Mouse (Mus musculus) fibroblast of lung, adult 2 months (primary cell): ENCODE results near the gene Kmt2d.
A peak's percentile ranks its signal among the peaks of the same experiment; 100 is the strongest.

Experiments used
- DNase-seq: peaks from one replicate; pipeline ENCODE4 v3.0.0-alpha.2; 2011; ENCODE audit warnings: low read depth

The Kmt2d gene

DNA sequence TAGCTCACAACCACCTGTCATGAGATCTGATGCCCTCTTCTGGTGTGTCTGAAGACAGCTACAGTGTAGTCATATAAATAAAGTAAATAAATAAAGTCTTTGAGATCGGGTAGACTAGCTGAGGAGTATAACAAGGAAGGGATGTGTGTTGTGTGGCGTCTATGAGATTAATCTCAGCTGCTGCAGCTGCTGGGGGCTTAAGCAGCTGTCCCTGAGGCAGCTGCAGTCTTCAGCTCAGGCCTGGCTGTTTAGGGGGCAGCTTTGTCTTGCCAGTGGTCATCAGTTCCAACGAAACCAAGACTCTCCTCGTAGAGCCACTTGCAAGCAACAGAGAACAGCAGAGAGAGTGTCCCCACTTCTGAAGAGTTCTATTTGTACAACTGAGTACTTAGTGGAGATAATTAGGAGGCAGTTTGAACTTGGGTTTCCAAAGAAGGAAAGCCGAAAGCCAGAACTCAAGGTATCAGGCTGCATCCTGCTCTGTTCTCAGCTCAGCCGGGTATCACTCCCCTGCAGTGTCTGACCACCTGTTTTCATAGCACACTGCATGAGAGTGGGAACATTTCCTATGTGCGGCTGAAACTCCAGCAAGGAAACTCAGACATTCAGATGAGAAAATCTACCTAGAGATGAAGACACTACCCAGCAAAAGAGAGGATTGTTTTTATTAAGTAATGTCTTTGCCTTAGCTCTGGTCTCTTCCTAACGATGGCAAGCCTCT is 15.8 kb upstream of the Kmt2d start:
- no peak for DNase-seq

DNA sequence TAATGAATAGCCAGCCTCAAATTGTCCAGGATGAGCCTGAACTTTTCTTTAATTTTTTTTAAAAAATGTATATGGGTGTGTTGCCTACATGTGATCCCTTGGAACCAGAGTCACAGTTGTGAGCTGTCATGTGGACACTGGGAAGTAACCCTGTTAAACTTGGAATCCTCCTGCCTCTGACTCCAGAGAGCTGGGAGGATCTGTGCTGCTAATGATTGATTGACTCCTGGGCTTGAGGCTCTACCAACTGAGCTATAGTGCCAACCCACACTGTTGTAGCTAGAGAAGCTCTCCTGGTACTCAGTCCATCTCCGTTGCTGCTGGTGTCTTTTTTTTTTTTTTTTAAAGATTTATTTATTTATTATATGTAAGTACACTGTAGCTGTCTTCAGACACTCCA is 13.1 kb upstream of the Kmt2d start:
- no peak for DNase-seq

DNA sequence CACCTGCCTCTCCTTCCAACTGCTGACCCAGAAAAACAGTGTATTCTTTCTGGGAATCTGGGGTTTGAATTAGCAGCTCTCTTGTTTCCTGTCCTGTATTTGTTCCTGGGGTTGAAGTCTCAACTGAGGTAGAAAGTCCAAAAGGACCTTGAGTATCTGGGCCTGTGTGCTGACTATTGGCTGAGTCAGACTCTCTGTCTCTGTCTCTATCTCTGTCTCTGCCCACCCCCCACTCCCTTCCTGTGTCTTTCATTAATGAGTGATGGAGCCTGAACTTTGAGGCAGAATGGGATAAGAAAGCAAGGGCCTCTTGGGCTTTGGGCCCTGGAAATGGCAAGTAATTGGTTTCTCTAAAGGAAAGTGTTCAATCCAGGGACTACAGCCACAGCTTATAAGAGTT is 12.7 kb upstream of the Kmt2d start:
- DNase-seq = no peak

DNA sequence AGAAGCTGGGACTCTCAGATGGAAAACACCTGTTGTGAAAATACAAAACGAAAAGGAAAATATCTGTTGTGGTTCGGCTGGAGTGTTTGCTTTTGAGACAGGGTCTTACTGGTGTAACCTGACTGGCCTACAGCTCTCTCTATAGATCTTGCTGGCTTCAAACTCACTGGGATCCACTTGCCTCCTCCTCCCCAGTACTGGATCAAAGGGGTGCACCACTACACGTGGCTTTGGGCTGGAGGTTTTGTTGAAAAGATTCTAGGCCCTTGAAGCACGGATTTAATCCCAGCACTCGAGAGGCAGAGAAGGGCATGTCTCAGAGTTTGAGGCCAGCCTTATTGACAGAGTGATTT is 10.6 kb upstream of the Kmt2d start:
- no peak for DNase-seq

DNA sequence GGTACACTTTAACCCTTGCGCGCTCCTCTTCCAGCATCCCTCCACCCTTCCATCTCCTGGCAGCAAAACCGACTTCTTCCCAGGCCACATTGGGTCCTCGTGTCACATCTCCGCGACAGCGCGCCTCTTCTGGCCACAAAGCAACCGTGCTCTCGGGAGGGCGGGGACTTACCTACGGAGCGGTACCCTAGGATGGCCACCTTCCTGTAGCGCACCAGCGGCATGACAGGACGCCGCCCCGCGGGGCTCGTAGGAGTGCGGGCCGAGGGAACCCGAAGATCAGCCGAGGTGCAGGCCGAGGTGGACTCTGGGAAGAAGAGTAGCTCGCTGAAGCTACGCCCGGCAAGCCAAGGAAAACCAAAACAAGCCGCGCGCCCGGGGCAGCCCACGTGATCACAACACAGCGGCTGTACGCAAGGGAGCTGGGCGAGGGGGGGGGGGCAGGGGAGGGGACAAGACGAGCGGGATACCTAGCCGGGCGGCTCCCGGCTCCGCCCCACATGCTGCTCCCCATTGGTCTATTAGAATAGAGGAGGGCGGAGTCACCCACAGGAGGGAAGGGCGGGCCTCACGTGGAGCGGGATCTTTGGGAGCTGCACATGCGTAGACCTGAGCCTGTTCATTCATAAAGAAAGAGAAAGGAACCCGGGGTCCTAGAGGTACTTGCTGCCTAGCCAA is 10.1 kb upstream of the Kmt2d start:
- peak; percentile 73 for DNase-seq

DNA sequence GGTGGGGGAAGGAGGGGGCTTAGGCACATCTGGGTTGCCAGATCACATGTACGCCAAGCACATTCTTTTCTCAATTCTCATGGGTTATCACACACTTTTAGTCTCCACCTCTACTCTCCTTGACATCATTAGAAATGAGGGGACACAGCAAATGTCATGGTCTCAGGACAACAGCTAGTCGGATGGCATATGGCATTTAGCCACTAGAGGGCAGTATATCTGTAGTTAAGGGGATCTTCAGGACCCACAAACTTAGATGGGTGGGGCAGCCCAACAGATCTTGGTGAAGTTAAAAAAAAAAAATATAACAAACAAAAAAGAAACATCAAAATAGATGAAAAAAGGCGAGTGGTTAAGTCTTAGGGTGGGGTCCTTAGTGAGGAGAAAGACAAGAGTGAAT is 6.3 kb upstream of the Kmt2d start:
- DNase-seq = no peak

DNA sequence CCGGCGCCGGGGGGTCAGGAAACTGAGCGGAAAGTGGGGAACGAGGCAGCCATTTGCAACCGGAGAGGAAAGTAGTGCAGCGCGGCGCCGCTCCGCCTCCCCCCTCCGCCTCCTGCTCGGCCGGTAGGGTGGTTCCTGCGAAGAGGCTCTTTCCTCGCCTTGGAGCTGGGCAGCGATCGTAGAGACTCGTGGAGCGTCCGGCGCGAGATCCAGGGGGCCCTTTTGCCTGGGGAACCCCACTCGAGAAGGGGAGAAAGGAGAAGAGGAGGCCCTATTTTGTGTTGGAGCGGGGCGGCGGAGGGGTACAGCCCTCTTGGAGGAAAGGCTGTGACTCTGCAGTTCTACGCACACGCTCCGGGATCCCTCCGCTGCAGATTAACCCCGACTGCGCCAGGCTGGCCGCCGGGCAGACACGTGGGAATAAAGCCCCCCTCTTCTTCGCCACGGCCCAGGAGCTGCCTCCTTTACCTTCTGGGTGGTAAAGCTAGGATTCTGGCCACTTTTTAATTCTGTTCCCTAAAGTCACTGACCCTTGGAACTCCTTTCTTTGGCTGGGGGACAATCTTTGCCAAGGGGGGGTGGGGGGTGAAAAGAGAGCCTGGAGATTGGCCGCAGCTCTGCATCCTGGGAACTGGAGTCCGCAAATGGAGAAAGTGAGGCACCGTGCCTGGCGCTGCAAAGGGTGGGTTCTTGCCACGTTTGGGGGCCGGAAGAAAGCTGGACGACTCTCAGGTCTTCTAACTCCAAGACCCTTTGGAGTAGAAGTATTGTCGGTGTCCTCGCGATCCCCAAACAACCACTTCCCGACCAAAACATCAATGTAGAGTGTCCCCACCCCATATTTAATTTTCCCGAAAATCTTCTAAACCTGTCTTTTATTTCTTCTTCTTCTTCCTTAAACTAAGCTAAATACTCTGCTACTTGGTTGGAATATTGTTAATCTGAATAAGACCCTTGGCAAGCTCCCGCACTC is 1.2 kb upstream of the Kmt2d start:
- peak; percentile 77 for DNase-seq

DNA sequence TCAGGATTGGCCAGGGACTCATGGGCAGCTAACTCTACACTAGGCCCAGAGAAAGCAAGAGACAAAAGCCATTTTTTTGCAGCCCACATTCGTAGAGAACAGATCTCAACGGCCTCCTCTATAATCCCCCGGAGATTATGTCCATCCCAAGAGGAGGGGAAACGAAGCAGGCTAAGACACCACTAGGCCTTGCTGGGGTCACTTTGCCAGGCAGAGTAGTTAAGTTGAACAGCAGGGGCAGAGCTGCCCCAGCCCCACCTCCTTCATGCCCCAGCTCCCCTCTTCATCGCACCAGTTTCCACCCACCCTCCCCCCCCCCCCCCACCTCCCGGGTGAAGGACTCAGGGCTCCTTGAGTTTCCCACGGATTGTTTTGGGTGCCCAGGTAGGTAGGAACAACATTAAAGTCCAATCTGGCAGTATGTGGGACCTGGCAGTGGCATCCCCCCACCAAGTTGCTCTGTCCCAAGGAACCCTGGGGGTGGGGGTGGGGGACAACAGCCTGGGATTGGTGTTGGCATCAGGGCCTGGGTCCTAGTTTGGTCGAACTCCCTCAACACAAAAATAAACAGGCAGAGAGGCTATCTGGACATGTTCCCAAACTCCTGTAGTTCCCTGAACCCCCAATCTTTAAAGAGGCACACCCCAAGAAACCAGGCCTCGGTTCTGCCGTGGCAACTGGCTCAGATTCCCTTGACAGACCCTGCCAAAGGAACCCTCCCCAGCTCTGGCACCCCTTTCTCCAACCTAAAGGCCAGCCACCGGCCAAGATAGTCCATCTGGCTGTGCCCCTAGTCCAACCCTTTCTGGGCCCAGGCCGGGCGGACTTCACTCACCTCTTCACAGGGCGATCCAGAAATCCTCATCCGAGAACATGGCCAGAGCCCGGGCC is 580 bp downstream of the Kmt2d start:
- DNase-seq = no peak

DNA sequence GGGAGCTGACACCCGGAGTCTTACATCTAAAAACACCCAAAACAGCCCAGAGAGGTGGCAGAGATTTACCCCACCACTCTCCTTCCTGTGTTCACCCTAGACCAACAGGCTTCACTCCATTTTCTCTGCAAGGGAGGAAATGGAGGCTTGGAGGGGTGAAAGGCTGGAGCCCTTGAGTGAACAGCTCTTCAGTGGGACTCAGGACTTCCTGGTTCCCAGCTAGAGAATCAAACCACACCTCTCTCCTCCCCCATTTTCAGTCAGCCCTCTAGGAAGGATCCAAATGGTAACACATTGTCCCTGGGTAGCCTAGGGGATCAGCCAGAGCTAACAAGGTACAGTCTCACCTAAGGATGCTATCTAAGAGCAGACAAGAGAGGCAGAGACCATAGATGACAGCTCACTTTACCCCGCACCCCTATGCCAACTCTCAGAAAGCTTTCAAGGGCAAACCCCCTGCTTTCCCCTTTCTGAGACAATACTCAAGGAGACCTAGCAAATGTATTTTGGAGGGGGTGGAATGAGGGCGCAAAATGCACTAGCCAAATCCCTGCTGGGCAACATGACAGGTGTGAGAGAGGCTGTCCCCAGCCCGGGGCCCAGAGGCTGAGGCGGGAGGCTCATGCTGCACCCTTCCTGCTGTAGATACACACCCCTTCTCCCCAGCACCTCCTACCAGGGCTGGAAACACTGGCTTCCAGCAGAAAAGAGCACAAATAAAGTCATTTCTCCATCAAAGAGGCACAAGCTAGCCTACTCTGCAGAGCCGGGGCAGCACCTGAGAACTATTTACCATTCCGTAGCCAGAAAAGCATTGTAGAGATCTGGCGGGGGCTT is 1.4 kb downstream of the Kmt2d start:
- DNase-seq = no peak

DNA sequence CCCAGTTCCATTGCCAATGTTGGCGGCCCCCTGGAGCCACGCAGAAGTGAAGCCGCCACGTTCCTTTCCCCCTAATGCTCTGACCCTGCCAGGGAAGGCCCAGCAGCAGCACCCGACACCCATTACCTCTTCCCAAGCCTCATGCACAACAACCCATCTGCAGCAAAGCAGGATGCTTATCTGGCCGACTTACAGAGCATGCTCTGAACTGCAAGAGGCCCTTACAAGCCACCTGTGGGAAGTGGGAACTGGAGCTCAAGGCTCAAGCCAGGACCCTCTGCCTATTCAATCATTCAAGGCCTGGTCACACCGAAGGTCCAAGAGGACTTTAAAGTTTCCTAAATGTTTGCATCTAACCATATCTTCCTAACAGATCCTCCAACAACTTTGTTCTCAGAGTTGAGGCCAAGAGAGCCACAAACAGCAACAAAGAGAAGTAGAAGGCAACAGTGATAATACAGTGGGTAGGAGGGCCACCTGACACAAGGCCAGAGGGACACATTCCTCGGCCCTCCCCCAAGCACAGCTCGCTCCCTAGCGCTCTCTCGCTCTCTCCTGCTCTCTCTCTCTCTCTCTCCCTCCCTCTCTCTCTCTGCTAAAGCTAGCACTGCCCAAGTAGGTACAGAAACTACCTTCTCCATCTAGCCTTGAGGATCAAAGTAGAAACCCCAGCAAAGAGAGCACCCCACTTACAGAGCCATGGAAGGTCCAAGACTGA is 2.5 kb downstream of the Kmt2d start:
- no peak for DNase-seq

DNA sequence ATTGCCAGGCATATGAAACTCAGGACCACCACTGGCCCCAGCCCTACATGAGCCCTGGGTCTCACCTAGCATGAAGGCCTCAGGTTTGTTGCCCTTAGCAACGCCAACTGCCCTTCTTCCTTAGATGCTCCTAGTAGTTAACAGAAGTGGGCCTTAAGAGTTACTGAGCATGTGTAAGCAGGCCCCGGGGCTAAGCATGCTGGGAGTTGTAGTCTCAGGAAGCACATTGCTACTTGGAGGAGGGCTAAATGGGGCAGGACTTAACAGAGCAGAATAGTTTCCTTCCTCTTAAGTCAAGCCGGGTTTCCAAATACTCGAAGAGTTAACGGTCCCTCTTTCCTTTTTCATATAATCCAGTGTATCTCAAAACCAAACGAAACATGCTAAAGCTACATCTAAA is 3.7 kb downstream of the Kmt2d start:
- DNase-seq = peak; percentile 44

DNA sequence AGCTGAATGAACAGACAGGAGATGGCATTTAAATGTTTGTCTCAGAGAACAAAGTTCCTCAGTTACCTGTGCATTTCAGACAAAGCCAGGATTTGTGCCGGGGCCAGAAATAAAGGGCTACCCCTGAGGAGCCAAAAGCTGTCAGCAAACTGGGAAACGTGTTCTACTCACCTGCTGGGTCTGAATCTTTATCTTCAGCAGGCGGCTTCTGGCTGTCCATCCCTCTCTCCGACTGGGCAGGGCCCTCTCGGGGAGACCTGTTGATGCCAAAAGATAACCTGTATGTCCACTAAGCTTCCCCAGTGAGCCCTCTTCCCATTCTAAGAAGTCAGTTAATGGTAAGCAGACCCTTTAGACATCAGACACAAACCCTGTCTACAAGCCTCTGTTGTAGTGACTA is 4.5 kb downstream of the Kmt2d start:
- no peak for DNase-seq

DNA sequence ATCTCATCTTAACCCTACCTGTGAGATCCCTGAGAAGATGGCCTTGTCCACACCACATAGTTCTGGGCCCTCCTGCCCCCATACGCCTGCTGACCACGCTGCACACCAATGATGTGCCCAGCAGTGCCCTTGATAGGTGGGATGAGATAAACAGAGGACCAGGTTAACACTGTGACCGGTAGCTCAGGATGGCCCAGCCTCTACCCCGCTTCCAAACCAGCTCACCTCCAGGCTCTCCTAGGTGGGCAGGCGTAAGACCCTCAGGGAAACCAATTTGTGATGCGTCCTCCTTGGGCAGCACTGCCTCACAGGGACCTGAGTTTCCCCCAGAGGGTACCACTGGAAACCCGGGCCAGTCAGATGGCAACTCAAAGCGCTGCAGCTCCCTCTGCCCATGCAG is 5.2 kb downstream of the Kmt2d start:
- no peak for DNase-seq

DNA sequence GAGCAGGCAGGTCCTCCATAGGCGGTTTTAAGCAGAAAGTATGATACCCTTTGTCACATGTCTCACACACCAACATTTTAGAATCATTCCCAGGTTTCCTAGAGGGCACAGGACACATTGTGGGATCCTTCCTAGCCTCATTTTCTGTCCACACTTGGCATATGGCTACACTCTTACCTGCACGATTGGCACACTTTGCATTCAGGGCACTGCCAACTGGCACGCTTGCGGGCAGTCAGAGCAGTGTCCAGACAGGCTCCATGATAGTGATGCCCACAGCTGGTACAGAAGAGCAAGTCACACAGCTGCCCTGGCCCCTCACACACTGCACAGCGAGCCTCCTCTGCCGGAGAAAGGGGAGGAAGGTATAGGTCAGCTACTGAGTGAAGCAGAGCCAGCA is 6.1 kb downstream of the Kmt2d start:
- DNase-seq = no peak

DNA sequence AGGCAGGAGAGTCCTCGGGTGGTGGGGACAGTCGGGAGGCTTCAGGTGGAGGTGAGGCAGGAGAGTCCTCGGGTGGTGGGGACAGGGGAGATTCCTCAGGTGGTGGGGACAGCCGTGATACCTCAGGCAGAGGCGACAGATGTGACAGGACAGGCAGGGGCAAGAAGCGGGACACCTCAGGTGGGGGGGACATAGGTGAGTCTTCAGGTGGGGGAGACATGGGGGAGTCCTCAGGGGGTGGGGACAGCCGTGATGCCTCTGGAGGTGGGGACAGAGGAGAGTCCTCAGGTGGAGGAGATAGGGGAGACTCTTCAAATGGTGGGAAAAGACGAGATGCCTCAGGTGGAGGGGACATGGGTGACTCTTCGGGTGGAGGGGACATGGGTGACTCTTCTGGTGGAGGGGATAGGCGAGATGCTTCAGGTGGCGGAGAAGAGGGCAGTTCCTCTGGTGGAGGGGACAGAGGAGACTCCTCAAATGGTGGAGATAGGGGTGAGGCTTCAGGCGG is 7.5 kb downstream of the Kmt2d start:
- DNase-seq = no peak

DNA sequence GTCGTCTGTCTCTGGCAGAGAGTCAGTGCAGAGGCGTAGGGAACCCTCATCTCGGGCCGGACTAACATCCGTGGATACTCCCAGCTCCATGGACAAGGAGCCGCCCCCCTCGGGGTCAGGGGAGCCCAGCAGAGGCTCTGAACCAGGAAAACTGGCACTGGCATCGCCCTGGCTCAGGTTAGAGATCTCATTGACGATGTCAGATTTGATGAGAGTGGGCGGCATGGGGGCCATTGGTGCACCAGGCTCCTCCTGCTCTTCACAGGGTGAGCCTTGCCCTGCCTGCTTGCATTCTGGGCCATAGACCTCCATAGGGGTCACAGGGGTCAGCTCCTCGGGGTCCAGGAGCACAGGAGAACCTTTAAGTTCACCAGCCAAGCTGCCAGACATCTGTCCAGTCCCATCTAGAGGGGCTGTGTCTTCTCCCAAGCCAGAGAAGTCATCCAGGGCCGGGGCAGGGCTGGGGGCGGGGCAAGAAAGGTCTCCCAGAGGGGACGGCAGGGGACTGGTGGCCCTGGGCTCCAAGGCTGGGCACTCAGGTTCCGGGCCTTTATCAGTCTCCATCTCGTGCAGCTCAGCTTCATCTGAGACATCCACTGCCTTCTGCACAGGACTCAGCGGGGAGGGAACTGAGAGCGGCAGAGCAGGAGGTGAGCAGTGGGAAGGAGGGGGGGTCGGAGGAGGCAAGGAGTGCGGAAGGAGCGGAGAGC is 9.1 kb downstream of the Kmt2d start:
- no peak for DNase-seq

DNA sequence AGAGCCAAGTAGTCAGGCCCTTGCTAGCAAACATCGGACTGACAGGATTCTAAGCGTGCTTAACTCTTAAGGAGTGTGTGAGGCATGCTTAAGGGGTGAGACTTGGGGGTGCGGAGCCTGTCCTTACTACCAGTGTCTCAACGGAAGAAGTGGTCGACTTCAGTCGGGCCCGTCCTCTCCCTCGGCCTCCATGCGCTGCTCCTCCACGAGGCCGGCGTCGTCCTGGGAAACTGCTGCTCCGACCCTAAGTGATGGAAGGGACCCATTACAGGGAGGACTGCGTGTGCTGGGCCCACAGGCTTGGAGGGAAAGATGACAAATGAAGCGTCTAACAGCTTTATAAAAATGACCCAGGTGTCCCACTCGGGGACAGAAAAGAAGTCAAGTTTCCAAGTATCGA is 10.1 kb downstream of the Kmt2d start:
- DNase-seq = no peak

DNA sequence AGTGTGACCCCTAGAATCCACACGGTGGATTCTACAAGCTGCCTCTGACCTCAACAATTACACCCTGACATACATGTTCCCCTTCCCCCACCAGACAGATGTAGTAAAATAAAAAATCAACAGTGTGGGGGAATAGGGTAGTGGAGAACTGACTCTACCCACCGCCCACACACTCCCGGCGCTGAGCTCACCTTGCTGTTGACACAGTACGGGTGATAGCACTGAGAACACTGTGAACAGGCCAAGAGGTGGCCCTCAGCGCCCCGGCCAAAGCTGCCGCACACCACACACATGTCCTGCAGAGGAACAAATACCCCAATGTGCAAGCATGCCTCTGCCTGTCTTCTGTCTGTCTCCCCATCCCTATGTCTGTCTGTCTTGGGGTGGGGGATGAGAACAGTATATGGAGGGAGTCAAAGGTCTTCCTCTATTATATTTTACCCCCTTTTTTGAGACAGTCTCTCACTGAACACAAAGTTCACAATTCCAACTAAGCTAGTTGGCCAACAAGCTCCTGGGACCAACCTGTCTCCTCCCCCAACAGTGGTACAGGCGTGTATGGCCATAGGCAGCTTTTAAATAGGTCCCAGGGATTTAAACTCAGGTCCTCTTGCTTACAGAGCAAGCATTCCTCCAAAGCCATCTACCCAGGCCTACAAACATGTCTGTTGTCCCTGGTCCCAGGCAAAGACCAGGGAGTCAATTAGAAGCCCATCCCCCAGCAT is 11.5 kb downstream of the Kmt2d start:
- no peak for DNase-seq

DNA sequence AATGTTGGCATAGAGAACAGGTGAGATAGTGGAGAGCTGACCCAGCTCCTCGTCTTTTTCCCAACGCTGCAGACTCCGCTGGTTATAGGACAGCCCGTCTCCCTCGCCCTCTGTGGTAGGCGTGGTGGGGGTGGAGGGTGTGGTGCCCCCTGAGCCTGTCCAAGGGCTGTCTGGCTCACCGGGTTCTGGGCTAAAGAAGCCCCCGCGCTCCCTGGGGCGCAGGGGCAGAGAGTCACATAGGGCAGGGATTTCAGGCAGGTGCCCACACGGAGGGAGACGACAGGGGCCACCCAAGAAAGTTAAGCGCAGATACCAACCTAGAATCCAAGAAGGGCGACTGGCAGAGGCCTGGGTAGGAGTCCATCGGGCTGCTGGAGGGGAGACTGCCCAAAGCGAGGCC is 16.8 kb downstream of the Kmt2d start:
- no peak for DNase-seq
